Mouse (Mus musculus) stomach, postnatal 0 days (tissue): ENCODE data around the gene Dlgap4.

Experiments used
- CTCF ChIP-seq: IDR thresholded peaks from 2 replicates; pipeline ENCODE4 v1.5.1; 2016; ENCODE audit warnings: antibody characterized with exemption, low read depth, mild to moderate bottlenecking, moderate library complexity
- EP300 ChIP-seq: optimal IDR thresholded peaks from 2 replicates; pipeline ENCODE3; 2016; ENCODE audit warnings: antibody characterized with exemption

DNA sequence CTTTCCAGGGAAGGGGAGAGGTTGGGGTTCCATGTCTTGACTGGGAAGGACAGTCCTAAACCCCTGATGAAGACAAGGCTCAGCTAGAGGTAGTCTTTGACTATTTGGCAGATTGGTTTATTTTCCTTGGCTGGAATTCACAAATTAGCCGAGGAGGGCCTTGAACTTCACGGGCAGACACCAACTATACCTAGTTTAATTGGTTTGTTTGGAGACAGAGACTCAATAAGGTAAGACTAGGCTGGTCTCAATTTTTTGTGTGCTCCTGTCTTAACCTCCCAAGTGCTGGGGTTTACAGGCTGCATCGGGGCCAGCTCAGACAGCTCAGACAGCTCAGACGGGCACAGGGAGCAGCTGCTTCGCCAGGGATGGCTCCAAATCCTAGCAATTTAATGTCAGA is 33.0 kb upstream of the Dlgap4 start:
- no peak for TF ChIP-seq CTCF
- TF ChIP-seq EP300: no peak
